25 mouse cellular contexts compared by ENCODE assay signal in genomic region chr2:49984780-49985179, GRCm38 (mm10).
"Had no signal": no experiment of that assay in that cellular context is flagged by ENCODE, and none has a peak within 500 bp of the region (broad histone marks: within the 10 kb centered on the region; RNA-seq: fewer than 3 reads in every experiment).

No protein-coding gene starts in this region.

- H3K27ac ChIP-seq: kidney, embryonic 15.5 days; limb, embryonic 12.5 days; limb, embryonic 15.5 days; liver, embryonic 14.5 days; macrophage; midbrain, embryonic 12.5 days; midbrain, embryonic 15.5 days; neural tube, embryonic 12.5 days; neural tube, embryonic 15.5 days had no signal

- H3K9ac ChIP-seq: kidney, embryonic 15.5 days; limb, embryonic 12.5 days; limb, embryonic 15.5 days; liver, embryonic 14.5 days; liver, postnatal 0 days; lung, embryonic 14.5 days; midbrain, embryonic 12.5 days; midbrain, embryonic 15.5 days; neural tube, embryonic 12.5 days; neural tube, embryonic 15.5 days had no signal

- H3K4me1 ChIP-seq: kidney, embryonic 15.5 days; limb, embryonic 15.5 days; midbrain, embryonic 12.5 days; midbrain, embryonic 15.5 days; neural tube, embryonic 12.5 days; neural tube, embryonic 15.5 days had no signal

- DNase-seq: kidney, adult 11 months; kidney, adult 8-10 months; kidney, postnatal 10 days; kidney, postnatal 36 days; layer of hippocampus, postnatal 36 days; left cerebral cortex, postnatal 4 days; liver, postnatal 0 days; lung, embryonic 14.5 days; right cerebral cortex, adult 18-20 months; right cerebral cortex, postnatal 14 days; spleen, adult 18-20 months; thymus, adult 18-20 months; thymus, postnatal 14 days; thymus, postnatal 4 days had no signal

- ATAC-seq: liver, postnatal 0 days; lung, postnatal 0 days; midbrain, embryonic 15.5 days had no signal

- H3K4me3 ChIP-seq: kidney, embryonic 15.5 days; limb, embryonic 12.5 days; limb, embryonic 15.5 days; midbrain, embryonic 12.5 days; midbrain, embryonic 15.5 days; neural tube, embryonic 12.5 days; neural tube, embryonic 15.5 days had no signal

- H3K36me3 ChIP-seq: kidney, embryonic 15.5 days; limb, embryonic 12.5 days; limb, embryonic 15.5 days; midbrain, embryonic 12.5 days; midbrain, embryonic 15.5 days; neural tube, embryonic 12.5 days; neural tube, embryonic 15.5 days had no signal

- H3K9me3 ChIP-seq: kidney, embryonic 15.5 days; limb, embryonic 12.5 days; limb, embryonic 15.5 days; midbrain, embryonic 12.5 days; midbrain, embryonic 15.5 days; neural tube, embryonic 12.5 days; neural tube, embryonic 15.5 days had no signal

- H3K27me3 ChIP-seq: kidney, embryonic 15.5 days; limb, embryonic 12.5 days; limb, embryonic 15.5 days; midbrain, embryonic 12.5 days; midbrain, embryonic 15.5 days; neural tube, embryonic 12.5 days; neural tube, embryonic 15.5 days had no signal

- H3K4me2 ChIP-seq: kidney, embryonic 15.5 days; limb, embryonic 12.5 days; limb, embryonic 15.5 days; liver, embryonic 11.5 days; lung, embryonic 14.5 days; midbrain, embryonic 12.5 days; midbrain, embryonic 15.5 days; neural tube, embryonic 12.5 days; neural tube, embryonic 15.5 days had no signal
